Mouse (Mus musculus): ENCODE measurements around the gene Dlg5. TPM values are rescaled to one million over a fixed set of nuclear protein-coding genes. Genes with fewer than 3 reads are reported as not detected.

The Dlg5 gene
- polyA plus RNA-seq, 1 experiment: 5.2 TPM

GRCm38 (mm10) chr14:24197865-24198264 is 47.9 kb downstream of the Dlg5 start:
- Histone ChIP-seq H3K4me1 (ENCODE audit: control insufficient read depth, insufficient read depth, low read length) (no peaks in the 10 kb centered on the region), H3K4me3 (replicated peaks; ENCODE audit: control insufficient read depth, low read depth, low read length) (no peak overlapping the region), H3K27ac (ENCODE audit: control insufficient read depth, insufficient read depth, low read depth, low read length, poor library complexity) (no peak overlapping the region)
- TF ChIP-seq POLR2A (IDR thresholded peaks at IDR 0.05; ENCODE audit: borderline replicate concordance, control insufficient read depth, low read depth, low read length) (no peak), CTCF (IDR thresholded peaks at IDR 0.05; ENCODE audit: control insufficient read depth, insufficient read depth, low read length) (no peak)
- 67% methylated on average over 5 of the region's 5 CpGs for WGBS

GRCm38 (mm10) chr14:24196947-24197346 is 48.8 kb downstream of the Dlg5 start:
- 84% methylated on average over 6 of the region's 6 CpGs for WGBS
- H3K4me3 ChIP-seq (replicated peaks; ENCODE audit: control insufficient read depth, low read depth, low read length): no peak overlapping the region

GRCm38 (mm10) chr14:24190131-24190530 is 55.6 kb downstream of the Dlg5 start:
- 84% methylated on average over 13 of the region's 13 CpGs for WGBS
- no peak for TF ChIP-seq CTCF (IDR thresholded peaks at IDR 0.05; ENCODE audit: control insufficient read depth, insufficient read depth, low read length)
- TF ChIP-seq POLR2A (IDR thresholded peaks at IDR 0.05; ENCODE audit: borderline replicate concordance, control insufficient read depth, low read depth, low read length): no peak
- no peaks in the 10 kb centered on the region for H3K4me1 ChIP-seq (ENCODE audit: control insufficient read depth, insufficient read depth, low read length)
- H3K27ac ChIP-seq (ENCODE audit: control insufficient read depth, insufficient read depth, low read depth, low read length, poor library complexity): no peak overlapping the region
- H3K4me3 ChIP-seq (replicated peaks; ENCODE audit: control insufficient read depth, low read depth, low read length): no peak overlapping the region

More at GRCm38 (mm10) chr14:24196947-24197346, 48.8 kb downstream of the Dlg5 start:
- TF ChIP-seq CTCF (IDR thresholded peaks at IDR 0.05; ENCODE audit: control insufficient read depth, insufficient read depth, low read length) (no peak), POLR2A (IDR thresholded peaks at IDR 0.05; ENCODE audit: borderline replicate concordance, control insufficient read depth, low read depth, low read length) (no peak)
- no peaks in the 10 kb centered on the region for H3K4me1 ChIP-seq (ENCODE audit: control insufficient read depth, insufficient read depth, low read length)
- H3K27ac ChIP-seq (ENCODE audit: control insufficient read depth, insufficient read depth, low read depth, low read length, poor library complexity): no peak overlapping the region

- no peaks in the 10 kb centered on the region for H3K4me1 ChIP-seq (ENCODE audit: control insufficient read depth, insufficient read depth, low read length)
- no peak overlapping the region for H3K4me3 ChIP-seq (replicated peaks; ENCODE audit: control insufficient read depth, low read depth, low read length)
- TF ChIP-seq CTCF (IDR thresholded peaks at IDR 0.05; ENCODE audit: control insufficient read depth, insufficient read depth, low read length) (no peak), POLR2A (IDR thresholded peaks at IDR 0.05; ENCODE audit: borderline replicate concordance, control insufficient read depth, low read depth, low read length) (no peak)
- no peak overlapping the region for H3K27ac ChIP-seq (ENCODE audit: control insufficient read depth, insufficient read depth, low read depth, low read length, poor library complexity)
- 65% methylated on average over 7 of the region's 7 CpGs for WGBS
Observed at GRCm38 (mm10) chr14:24189598-24189997, 56.1 kb downstream of the Dlg5 start.

GRCm38 (mm10) chr14:24185514-24185913 is 60.2 kb downstream of the Dlg5 start:
- H3K27ac ChIP-seq (ENCODE audit: control insufficient read depth, insufficient read depth, low read depth, low read length, poor library complexity): no peak overlapping the region
- no peak overlapping the region for H3K4me3 ChIP-seq (replicated peaks; ENCODE audit: control insufficient read depth, low read depth, low read length)
- WGBS: 48% methylated on average over 4 of the region's 4 CpGs
- no peaks in the 10 kb centered on the region for H3K4me1 ChIP-seq (ENCODE audit: control insufficient read depth, insufficient read depth, low read length)
- TF ChIP-seq POLR2A (IDR thresholded peaks at IDR 0.05; ENCODE audit: borderline replicate concordance, control insufficient read depth, low read depth, low read length) (no peak), CTCF (IDR thresholded peaks at IDR 0.05; ENCODE audit: control insufficient read depth, insufficient read depth, low read length) (no peak)

GRCm38 (mm10) chr14:24182955-24183354 is 62.8 kb downstream of the Dlg5 start:
- TF ChIP-seq CTCF (IDR thresholded peaks at IDR 0.05; ENCODE audit: control insufficient read depth, insufficient read depth, low read length): no peak
- TF ChIP-seq POLR2A (IDR thresholded peaks at IDR 0.05; ENCODE audit: borderline replicate concordance, control insufficient read depth, low read depth, low read length): no peak
- Histone ChIP-seq H3K4me3 (replicated peaks; ENCODE audit: control insufficient read depth, low read depth, low read length) (no peak overlapping the region), H3K27ac (ENCODE audit: control insufficient read depth, insufficient read depth, low read depth, low read length, poor library complexity) (no peak overlapping the region), H3K4me1 (ENCODE audit: control insufficient read depth, insufficient read depth, low read length) (no peaks in the 10 kb centered on the region)
- WGBS: 65% methylated on average over 3 of the region's 3 CpGs

GRCm38 (mm10) chr14:24181811-24182506 is 63.8 kb downstream of the Dlg5 start:
- H3K4me1 ChIP-seq (ENCODE audit: control insufficient read depth, insufficient read depth, low read length): no peaks in the 10 kb centered on the region
- no peak for TF ChIP-seq POLR2A (IDR thresholded peaks at IDR 0.05; ENCODE audit: borderline replicate concordance, control insufficient read depth, low read depth, low read length)
- TF ChIP-seq CTCF (IDR thresholded peaks at IDR 0.05; ENCODE audit: control insufficient read depth, insufficient read depth, low read length): peak; percentile 68
- H3K4me3 ChIP-seq (replicated peaks; ENCODE audit: control insufficient read depth, low read depth, low read length): no peak overlapping the region
- WGBS: 35% methylated on average over 10 of the region's 10 CpGs
- H3K27ac ChIP-seq (ENCODE audit: control insufficient read depth, insufficient read depth, low read depth, low read length, poor library complexity): no peak overlapping the region

- 54% methylated on average over 6 of the region's 6 CpGs for WGBS
- no peaks in the 10 kb centered on the region for H3K4me1 ChIP-seq (ENCODE audit: control insufficient read depth, insufficient read depth, low read length)
- H3K27ac ChIP-seq (ENCODE audit: control insufficient read depth, insufficient read depth, low read depth, low read length, poor library complexity): no peak overlapping the region
- TF ChIP-seq POLR2A (IDR thresholded peaks at IDR 0.05; ENCODE audit: borderline replicate concordance, control insufficient read depth, low read depth, low read length) (no peak), CTCF (IDR thresholded peaks at IDR 0.05; ENCODE audit: control insufficient read depth, insufficient read depth, low read length) (no peak)
- no peak overlapping the region for H3K4me3 ChIP-seq (replicated peaks; ENCODE audit: control insufficient read depth, low read depth, low read length)
Observed at GRCm38 (mm10) chr14:24179466-24179991, 66.2 kb downstream of the Dlg5 start.
